Mouse (Mus musculus): ENCODE measurements around the gene Slc6a20a. TPM values are rescaled to one million over a fixed set of nuclear protein-coding genes. Genes with fewer than 3 reads are reported as not detected.

The Slc6a20a gene
- polyA plus RNA-seq, 1 experiment from 2014 or later, result not detected

GRCm38 (mm10) chr9:123658981-123659380 is 19.7 kb downstream of the Slc6a20a start:
- Histone ChIP-seq H3K4me3 (ENCODE audit: control insufficient read depth in 1 of 2, insufficient read depth in 1 of 2, low read depth in 1 of 2, low read length in 2 of 2) (no peak overlapping the region), H3K27me3 (ENCODE audit: control insufficient read depth, insufficient read depth, low read length) (peaks cover 2% of the 10 kb centered on the region; the same call in 1 of the 2 replicates), H3K9ac (ENCODE audit: low read length) (no peak overlapping the region), H3K36me3 (ENCODE audit: control insufficient read depth, insufficient read depth, low read length) (no peaks in the 10 kb centered on the region), H3K4me1 (ENCODE audit: control insufficient read depth in 2 of 2, insufficient read depth in 2 of 2, low read length in 2 of 2) (no peaks in the 10 kb centered on the region), H3K9me3 (ENCODE audit: control insufficient read depth, low read length) (no peaks in the 10 kb centered on the region), H3K4me2 (ENCODE audit: low read length) (no peak overlapping the region), H3K27ac (replicated peaks in 1 of 2; ENCODE audit: control insufficient read depth in 1 of 2, insufficient read depth in 1 of 2, low read depth in 2 of 2, low read length in 2 of 2) (no peak overlapping the region)
- no peak for ATAC-seq (ENCODE audit: insufficient number of reproducible peaks, insufficient read depth, low FRiP score, low read depth)

- H3K9ac ChIP-seq (ENCODE audit: low read length), result no peak overlapping the region
- H3K4me2 ChIP-seq (ENCODE audit: low read length), result no peak overlapping the region
- no peak for ATAC-seq (ENCODE audit: insufficient number of reproducible peaks, insufficient read depth, low FRiP score, low read depth)
- H3K4me1 ChIP-seq (ENCODE audit: control insufficient read depth in 2 of 2, insufficient read depth in 2 of 2, low read length in 2 of 2), result no peaks in the 10 kb centered on the region
- H3K9me3 ChIP-seq (ENCODE audit: control insufficient read depth, low read length), result no peaks in the 10 kb centered on the region
- H3K27me3 ChIP-seq (ENCODE audit: control insufficient read depth, insufficient read depth, low read length), result peaks cover 2% of the 10 kb centered on the region; the same call in 1 of the 2 replicates
- 71% methylated on average over 3 of the region's 3 CpGs for WGBS
- H3K4me3 ChIP-seq (ENCODE audit: control insufficient read depth in 1 of 2, insufficient read depth in 1 of 2, low read depth in 1 of 2, low read length in 2 of 2), result no peak overlapping the region
- no peaks in the 10 kb centered on the region for H3K36me3 ChIP-seq (ENCODE audit: control insufficient read depth, insufficient read depth, low read length)
- H3K27ac ChIP-seq (replicated peaks in 1 of 2; ENCODE audit: control insufficient read depth in 1 of 2, insufficient read depth in 1 of 2, low read depth in 2 of 2, low read length in 2 of 2), result no peak overlapping the region
These were observed 21.2 kb downstream of the Slc6a20a start for GRCm38 (mm10) chr9:123657457-123657856.

GRCm38 (mm10) chr9:123651369-123651768 is 27.3 kb downstream of the Slc6a20a start:
- no peaks in the 10 kb centered on the region for H3K4me1 ChIP-seq (ENCODE audit: control insufficient read depth in 2 of 2, insufficient read depth in 2 of 2, low read length in 2 of 2)
- 44% methylated on average over 4 of the region's 4 CpGs for WGBS

GRCm38 (mm10) chr9:123649785-123650511 is 28.7 kb downstream of the Slc6a20a start:
- Histone ChIP-seq H3K4me1 (ENCODE audit: control insufficient read depth in 2 of 2, insufficient read depth in 2 of 2, low read length in 2 of 2) (no peaks in the 10 kb centered on the region), H3K36me3 (ENCODE audit: control insufficient read depth, insufficient read depth, low read length) (no peaks in the 10 kb centered on the region), H3K4me3 (ENCODE audit: control insufficient read depth in 1 of 2, insufficient read depth in 1 of 2, low read depth in 1 of 2, low read length in 2 of 2) (no peak overlapping the region), H3K9me3 (ENCODE audit: control insufficient read depth, low read length) (no peaks in the 10 kb centered on the region), H3K4me2 (ENCODE audit: low read length) (no peak overlapping the region), H3K9ac (ENCODE audit: low read length) (no peak overlapping the region), H3K27me3 (ENCODE audit: control insufficient read depth, insufficient read depth, low read length) (no peaks in the 10 kb centered on the region), H3K27ac (replicated peaks in 1 of 2; ENCODE audit: control insufficient read depth in 1 of 2, insufficient read depth in 1 of 2, low read depth in 2 of 2, low read length in 2 of 2) (no peak overlapping the region)
- 57% methylated on average over 2 of the region's 2 CpGs for WGBS
- no peak for ATAC-seq (ENCODE audit: insufficient number of reproducible peaks, insufficient read depth, low FRiP score, low read depth)

More at GRCm38 (mm10) chr9:123651369-123651768, 27.3 kb downstream of the Slc6a20a start:
- no peak for ATAC-seq (ENCODE audit: insufficient number of reproducible peaks, insufficient read depth, low FRiP score, low read depth)
- Histone ChIP-seq H3K9ac (ENCODE audit: low read length) (no peak overlapping the region), H3K4me3 (ENCODE audit: control insufficient read depth in 1 of 2, insufficient read depth in 1 of 2, low read depth in 1 of 2, low read length in 2 of 2) (no peak overlapping the region), H3K27ac (replicated peaks in 1 of 2; ENCODE audit: control insufficient read depth in 1 of 2, insufficient read depth in 1 of 2, low read depth in 2 of 2, low read length in 2 of 2) (no peak overlapping the region), H3K9me3 (ENCODE audit: control insufficient read depth, low read length) (no peaks in the 10 kb centered on the region), H3K27me3 (ENCODE audit: control insufficient read depth, insufficient read depth, low read length) (no peaks in the 10 kb centered on the region), H3K36me3 (ENCODE audit: control insufficient read depth, insufficient read depth, low read length) (no peaks in the 10 kb centered on the region), H3K4me2 (ENCODE audit: low read length) (no peak overlapping the region)

GRCm38 (mm10) chr9:123640106-123640505 is 38.6 kb downstream of the Slc6a20a start:
- ATAC-seq (ENCODE audit: insufficient number of reproducible peaks, insufficient read depth, low FRiP score, low read depth), result no peak
- H3K9ac ChIP-seq (ENCODE audit: low read length), result no peak overlapping the region
- H3K4me3 ChIP-seq (ENCODE audit: control insufficient read depth in 1 of 2, insufficient read depth in 1 of 2, low read depth in 1 of 2, low read length in 2 of 2), result no peak overlapping the region
- H3K27ac ChIP-seq (replicated peaks in 1 of 2; ENCODE audit: control insufficient read depth in 1 of 2, insufficient read depth in 1 of 2, low read depth in 2 of 2, low read length in 2 of 2), result no peak overlapping the region
- H3K4me1 ChIP-seq (ENCODE audit: control insufficient read depth in 2 of 2, insufficient read depth in 2 of 2, low read length in 2 of 2), result peaks cover 4% of the 10 kb centered on the region in 2 experiments; a peak in 3 of 4 replicates
- no peaks in the 10 kb centered on the region for H3K36me3 ChIP-seq (ENCODE audit: control insufficient read depth, insufficient read depth, low read length)
- 86% methylated on average over 1 of the region's 1 CpGs for WGBS
- H3K4me2 ChIP-seq (ENCODE audit: low read length), result no peak overlapping the region
- no peaks in the 10 kb centered on the region for H3K9me3 ChIP-seq (ENCODE audit: control insufficient read depth, low read length)
- H3K27me3 ChIP-seq (ENCODE audit: control insufficient read depth, insufficient read depth, low read length), result peaks cover 3% of the 10 kb centered on the region; the same call in 1 of the 2 replicates

- no peak overlapping the region for H3K9ac ChIP-seq (ENCODE audit: low read length)
- no peak for ATAC-seq (ENCODE audit: insufficient number of reproducible peaks, insufficient read depth, low FRiP score, low read depth)
- H3K4me1 ChIP-seq (ENCODE audit: control insufficient read depth in 2 of 2, insufficient read depth in 2 of 2, low read length in 2 of 2), result peaks cover 4% of the 10 kb centered on the region in 2 experiments; a peak in 3 of 4 replicates
- no peaks in the 10 kb centered on the region for H3K9me3 ChIP-seq (ENCODE audit: control insufficient read depth, low read length)
- no peaks in the 10 kb centered on the region for H3K36me3 ChIP-seq (ENCODE audit: control insufficient read depth, insufficient read depth, low read length)
- H3K27ac ChIP-seq (replicated peaks in 1 of 2; ENCODE audit: control insufficient read depth in 1 of 2, insufficient read depth in 1 of 2, low read depth in 2 of 2, low read length in 2 of 2), result no peak overlapping the region
- 53% methylated on average over 1 of the region's 1 CpGs for WGBS
- H3K4me3 ChIP-seq (ENCODE audit: control insufficient read depth in 1 of 2, insufficient read depth in 1 of 2, low read depth in 1 of 2, low read length in 2 of 2), result no peak overlapping the region
- H3K4me2 ChIP-seq (ENCODE audit: low read length), result no peak overlapping the region
- peaks cover 3% of the 10 kb centered on the region; the same call in 1 of the 2 replicates for H3K27me3 ChIP-seq (ENCODE audit: control insufficient read depth, insufficient read depth, low read length)
These were observed 40.0 kb downstream of the Slc6a20a start for GRCm38 (mm10) chr9:123638668-123639089.

GRCm38 (mm10) chr9:123638231-123638630 is 40.5 kb downstream of the Slc6a20a start:
- no peaks in the 10 kb centered on the region for H3K9me3 ChIP-seq (ENCODE audit: control insufficient read depth, low read length)
- ATAC-seq (ENCODE audit: insufficient number of reproducible peaks, insufficient read depth, low FRiP score, low read depth), result no peak
- H3K4me3 ChIP-seq (ENCODE audit: control insufficient read depth in 1 of 2, insufficient read depth in 1 of 2, low read depth in 1 of 2, low read length in 2 of 2), result no peak overlapping the region
- no peaks in the 10 kb centered on the region for H3K36me3 ChIP-seq (ENCODE audit: control insufficient read depth, insufficient read depth, low read length)
- no peak overlapping the region for H3K27ac ChIP-seq (replicated peaks in 1 of 2; ENCODE audit: control insufficient read depth in 1 of 2, insufficient read depth in 1 of 2, low read depth in 2 of 2, low read length in 2 of 2)
- H3K27me3 ChIP-seq (ENCODE audit: control insufficient read depth, insufficient read depth, low read length), result peaks cover 3% of the 10 kb centered on the region; the same call in 1 of the 2 replicates
- no peak overlapping the region for H3K4me2 ChIP-seq (ENCODE audit: low read length)
- no peak overlapping the region for H3K9ac ChIP-seq (ENCODE audit: low read length)
- H3K4me1 ChIP-seq (ENCODE audit: control insufficient read depth in 2 of 2, insufficient read depth in 2 of 2, low read length in 2 of 2), result peaks cover 4% of the 10 kb centered on the region in 2 experiments; a peak in 3 of 4 replicates
